Mouse (Mus musculus) olfactory bulb, adult 2 months (tissue): ENCODE data around the gene Dnm2.

Experiments used
- CTCF ChIP-seq: fragments of 200-500 bp; IDR thresholded peaks from 2 replicates; pipeline ENCODE4 v1.5.1; 2012; ENCODE audit warnings: low read depth, mild to moderate bottlenecking, low read length, moderate library complexity; ENCODE audit not compliant: insufficient read depth
- POLR2A ChIP-seq: fragments of 200-500 bp; IDR thresholded peaks from 2 replicates; pipeline ENCODE4 v1.6.1; 2012; ENCODE audit warnings: mild to moderate bottlenecking, low read depth, low read length, moderate library complexity; ENCODE audit not compliant: insufficient read depth

DNA sequence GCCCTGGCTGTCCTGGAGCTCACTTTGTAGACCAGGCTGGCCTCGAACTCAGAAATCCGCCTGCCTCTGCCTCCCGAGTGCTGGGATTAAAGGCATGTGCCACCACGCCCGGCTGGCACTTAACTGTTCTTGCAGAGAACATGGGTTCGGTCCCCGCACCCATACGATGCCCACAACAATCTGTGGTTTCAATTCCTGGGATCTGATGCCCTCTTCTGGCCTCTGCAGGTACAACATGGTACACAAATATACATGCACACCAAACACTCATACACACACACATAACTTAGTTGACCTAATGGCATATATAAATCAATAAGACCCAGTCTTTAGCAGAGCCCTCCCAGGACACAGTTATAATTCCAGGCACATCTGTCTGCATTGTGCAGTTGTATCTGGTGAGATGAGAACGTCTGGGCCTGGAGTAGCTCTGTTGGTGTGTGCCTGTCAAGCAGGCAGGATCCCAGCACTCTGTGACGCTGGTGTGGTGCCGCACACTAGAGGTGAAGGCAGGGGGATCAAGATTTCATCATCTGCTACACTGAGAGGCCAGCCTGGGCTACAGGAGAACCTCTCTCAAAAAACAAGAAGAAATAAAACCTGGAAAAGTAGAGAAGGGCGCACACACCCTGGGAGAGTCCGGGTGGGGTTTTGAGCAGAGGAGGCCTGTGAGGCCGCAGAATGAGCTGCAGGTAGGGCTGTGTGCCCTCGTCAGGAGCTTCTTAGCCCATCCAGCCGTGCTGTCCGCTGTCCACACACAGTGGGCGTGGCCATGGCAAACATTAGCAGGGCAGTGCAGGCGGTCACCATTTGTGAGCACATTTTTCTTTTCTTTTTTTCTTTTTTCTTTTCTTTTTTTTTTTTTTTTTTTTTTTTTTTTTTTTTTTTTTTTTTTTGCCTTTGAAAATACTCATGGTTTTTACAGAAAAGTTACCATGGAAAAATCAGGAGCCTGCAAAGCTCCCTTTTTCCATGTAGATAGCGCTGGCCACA, 44.6 kb downstream of the Dnm2 start:
- TF ChIP-seq POLR2A (no peak), CTCF (no peak)
